Mouse (Mus musculus): Measurements from ENCODE around the gene Birc6.

DNA sequence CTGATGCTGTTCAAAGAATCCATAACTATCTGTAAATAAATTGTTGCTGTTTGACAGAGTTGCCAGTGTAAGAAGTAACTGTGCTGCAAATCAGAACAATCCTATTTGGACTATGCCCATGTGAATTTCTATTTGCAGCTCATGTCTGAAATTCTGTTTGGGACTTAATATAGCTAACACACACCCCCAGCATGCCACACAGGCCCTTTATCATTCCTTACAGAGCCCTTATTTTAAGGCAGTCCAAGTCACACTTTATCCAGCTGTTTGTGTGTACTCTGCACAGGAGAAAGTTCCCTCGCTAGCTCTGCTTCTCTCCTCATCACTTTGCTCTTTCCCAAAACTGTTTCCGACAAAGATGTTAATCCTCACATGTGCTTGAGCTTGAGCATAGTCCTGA, 15.5 kb downstream of the Birc6 start:
- TF ChIP-seq POLR2A (IDR thresholded peaks at IDR 0.05; ENCODE audit: borderline replicate concordance, insufficient read depth, low read length), result no peak
- no peak for TF ChIP-seq CTCF (IDR thresholded peaks at IDR 0.05; ENCODE audit: borderline replicate concordance, insufficient read depth, low read depth, low read length)
